Mouse (Mus musculus) cerebellum, postnatal 10 days (tissue): ENCODE measurements around the gene Lrrtm4.

Source experiments
- DNase-seq, 2 experiments: peaks; one replicate each; pipeline ENCODE4 v3.0.0; 2021; ENCODE audit warnings: mixed read lengths in 2 of 2

Lrrtm4 gene

DNA sequence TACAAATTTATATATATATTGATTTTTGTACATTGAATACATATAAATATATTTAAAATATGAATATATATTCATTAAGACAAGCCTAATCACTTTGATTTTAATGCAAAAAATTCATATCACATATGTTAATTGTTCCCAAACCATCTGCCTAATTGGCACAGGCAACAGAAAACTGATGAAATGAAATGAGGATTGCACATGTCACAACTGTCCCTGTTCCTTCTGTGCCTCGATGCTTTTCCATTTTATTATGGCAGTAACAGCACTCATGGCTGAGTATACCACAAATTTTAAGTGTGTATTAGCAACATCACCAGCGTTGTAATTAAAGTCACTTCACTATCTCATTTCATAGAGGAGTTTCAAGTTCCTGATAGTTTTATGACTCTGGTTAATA lies 732.1 kb downstream of the Lrrtm4 start:
- peak; percentile 17 to 25 for DNase-seq

GRCm38 (mm10) chr6:80760641-80761204 lies 742.0 kb downstream of the Lrrtm4 start:
- no peak for DNase-seq

GRCm38 (mm10) chr6:80786282-80786681 lies 767.6 kb downstream of the Lrrtm4 start:
- peak; percentile 62 to 70 for DNase-seq

GRCm38 (mm10) chr6:80823753-80824152 lies 805.1 kb downstream of the Lrrtm4 start:
- DNase-seq, result no peak

DNA sequence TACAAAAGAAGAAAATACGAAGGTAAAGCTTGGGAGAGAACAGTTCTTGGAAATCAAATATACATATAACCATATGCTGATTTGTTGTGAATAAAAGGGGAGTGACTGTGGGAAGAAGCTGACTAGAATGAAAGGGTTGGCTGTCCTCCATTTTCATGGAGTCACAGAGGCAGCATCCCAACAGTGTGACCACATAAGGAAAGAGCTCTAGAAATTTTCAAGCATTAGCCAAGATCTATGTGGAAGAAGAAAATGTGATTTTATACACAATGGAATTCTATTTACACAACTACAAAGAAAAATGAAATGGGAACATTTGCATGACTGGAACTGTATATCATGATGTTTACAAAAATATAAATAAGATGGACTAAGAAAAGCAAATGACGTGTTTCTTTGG lies 821.1 kb downstream of the Lrrtm4 start:
- DNase-seq, result no peak

DNA sequence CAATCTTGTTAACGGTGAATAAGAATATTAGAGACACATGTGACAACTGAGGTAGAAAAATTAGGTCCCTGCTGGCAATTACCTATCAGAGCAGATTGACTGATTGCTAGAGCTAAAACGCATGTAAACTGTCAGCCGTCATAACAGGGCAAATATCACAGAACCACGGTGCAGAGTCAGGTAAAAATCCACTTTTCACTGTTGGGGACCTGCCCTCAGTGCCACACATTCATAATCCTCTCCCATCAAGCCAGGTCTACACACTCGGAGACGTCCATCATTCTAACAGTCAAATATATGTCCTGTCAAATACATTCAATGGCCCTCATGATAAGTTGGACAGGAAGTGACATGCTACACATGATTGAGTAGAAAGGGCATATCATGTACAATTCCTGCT lies 826.6 kb downstream of the Lrrtm4 start:
- no peak for DNase-seq

DNA sequence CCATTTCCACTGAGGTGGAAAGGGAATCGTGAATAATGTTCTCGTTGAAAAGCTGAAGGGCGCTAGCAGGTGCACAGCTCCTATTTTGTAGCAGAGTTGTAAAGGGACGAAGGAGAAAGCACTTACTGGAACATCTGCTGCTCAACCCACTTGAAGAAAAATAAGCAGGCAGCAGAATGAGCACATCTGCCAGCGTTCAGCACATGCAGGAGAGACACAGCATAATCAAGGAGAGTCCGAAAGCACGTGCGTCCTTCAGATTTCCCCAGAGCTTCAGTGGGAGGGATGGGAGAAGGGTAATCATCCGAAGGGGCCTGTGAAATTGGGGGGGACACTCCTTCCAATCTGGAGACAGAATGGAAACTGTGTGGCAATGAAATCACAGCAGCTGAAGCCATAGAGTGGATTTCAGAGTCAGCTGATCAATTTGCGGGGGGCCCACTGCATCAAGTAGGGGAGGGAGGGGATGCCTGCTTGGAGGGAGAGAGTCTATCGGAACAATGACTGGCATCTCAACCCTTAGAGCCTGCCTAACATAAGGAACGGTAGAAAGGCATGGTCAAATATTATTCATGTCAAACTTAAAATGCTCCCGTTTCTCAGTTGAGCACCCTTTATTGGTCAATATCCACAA lies 838.4 kb downstream of the Lrrtm4 start:
- DNase-seq, result no peak
